Mouse (Mus musculus) limb, embryonic 10.5 days (tissue): Measurements from ENCODE around the gene Ccdc110. TPM values are rescaled to one million over a fixed set of nuclear protein-coding genes. Genes with fewer than 3 reads are reported as not detected.

Experiments
- DNase-seq: peaks from one replicate; pipeline ENCODE4 v3.0.0-alpha.2; 2017; ENCODE audit warnings: low spot score
- H3K27ac ChIP-seq: fragments of 300-500 bp; sonication (generic); 2 replicates; pipeline ENCODE4 v1.5.1; 2016; ENCODE audit warnings: mild to moderate bottlenecking
- H3K27me3 ChIP-seq: fragments of 300-500 bp; sonication (generic); 2 replicates; pipeline ENCODE4 v1.6.1; 2016; ENCODE audit warnings: low read depth, mild to moderate bottlenecking; ENCODE audit not compliant: poor library complexity, severe bottlenecking
- H3K36me3 ChIP-seq: fragments of 300-500 bp; sonication (generic); 2 replicates; pipeline ENCODE4 v1.6.1; 2016; ENCODE audit warnings: mild to moderate bottlenecking, moderate library complexity
- H3K4me1 ChIP-seq: fragments of 300-500 bp; sonication (generic); 2 replicates; pipeline ENCODE4 v1.6.1; 2016
- H3K4me3 ChIP-seq: fragments of 300-500 bp; sonication (generic); 2 replicates; pipeline ENCODE4 v1.5.1; 2016; ENCODE audit warnings: mild to moderate bottlenecking, moderate library complexity
- H3K9me3 ChIP-seq: fragments of 300-500 bp; sonication (generic); replicated peaks from 2 replicates; pipeline ENCODE4 v1.6.1; 2016; ENCODE audit warnings: mild to moderate bottlenecking
- WGBS: fragments of 180-500 bp; shearing (Covaris S2); methylation state at CpG from one replicate; pipeline ENCODE4 v1.1.7; 2016; 5-methylcytosine and 5-hydroxymethylcytosine counted together
- polyA plus RNA-seq: library from polyadenylated mRNA; unstranded; fragments of >200 nt; fragmentation: Nextera tagmentation; extraction: Ambion mirVana; gene quantifications from 2 replicates; pipeline ENCODE4 v1.2.1, GENCODE M21; 2016

Gene Ccdc110
- polyA plus RNA-seq, 1 experiment from 2014 or later, result not detected

DNA sequence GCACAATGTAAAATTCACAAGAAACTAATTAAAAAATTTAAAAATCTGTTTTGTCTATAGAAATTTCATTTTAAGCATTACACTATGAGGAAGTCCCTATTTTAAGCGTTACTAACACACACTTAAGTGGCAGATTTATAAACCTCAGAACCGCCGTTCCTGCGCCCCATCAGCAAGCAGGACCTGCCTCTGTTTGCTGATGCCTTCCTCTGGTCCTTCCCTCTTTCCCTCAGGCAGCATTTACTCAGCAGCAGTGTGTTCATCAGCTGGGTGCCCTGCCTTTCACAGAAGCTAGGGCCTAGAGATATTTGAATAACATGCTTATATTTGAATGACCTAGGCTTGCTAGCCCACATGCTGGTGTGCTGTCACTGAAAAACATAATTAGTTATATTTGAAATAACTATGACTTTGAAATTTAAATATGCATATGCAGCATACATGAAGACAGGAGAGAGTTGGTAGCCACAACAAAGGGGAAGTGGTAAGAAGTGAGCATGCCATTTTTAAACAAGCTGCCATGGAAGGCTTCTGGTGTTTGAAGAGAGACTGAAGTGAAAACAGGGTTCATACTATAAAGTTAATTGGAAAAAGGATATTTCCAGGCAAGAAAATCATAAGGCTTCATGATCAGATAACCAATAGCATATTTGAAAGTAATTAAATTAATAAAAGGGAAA is 56.4 kb downstream of the Ccdc110 start:
- no peak for DNase-seq
- H3K4me3 ChIP-seq, result no peak overlapping the region
- no peaks in the 10 kb centered on the region for H3K9me3 ChIP-seq
- H3K27me3 ChIP-seq, result no peaks in the 10 kb centered on the region
- H3K27ac ChIP-seq, result no peak overlapping the region
- H3K36me3 ChIP-seq, result peaks cover 45% of the 10 kb centered on the region
- WGBS, result 92% methylated on average over 4 of the region's 4 CpGs
- H3K4me1 ChIP-seq, result peaks cover 7% of the 10 kb centered on the region

Other genes starting within 250 kb of the Ccdc110 start
- 4.4 and 6.7 TPM in 2 replicates for gene Pdlim3, start 49.2 kb upstream of the Ccdc110 start, polyA plus RNA-seq
- gene 1700029J07Rik, start 40.6 kb downstream of the Ccdc110 start, polyA plus RNA-seq, result 3.2 TPM in 2 replicates
- gene Ufsp2, start 40.9 kb downstream of the Ccdc110 start, polyA plus RNA-seq, result 50.4 and 58.8 TPM in 2 replicates
- gene Lrp2bp, start 64.7 kb downstream of the Ccdc110 start, polyA plus RNA-seq, result 0.23 and 0.25 TPM in 2 replicates
- gene Ankrd37, start 71.1 kb downstream of the Ccdc110 start, polyA plus RNA-seq, result 15.0 and 16.6 TPM in 2 replicates
- gene Cfap97, start 217.2 kb downstream of the Ccdc110 start, polyA plus RNA-seq, result 18.2 and 21.6 TPM in 2 replicates
- 3.7 and 4.3 TPM in 2 replicates for gene Snx25, start 217.5 kb downstream of the Ccdc110 start, polyA plus RNA-seq